Mouse (Mus musculus) ES-E14 (cell line): ENCODE results near the gene Hmga1. TPM values are rescaled to one million over a fixed set of nuclear protein-coding genes. Genes with fewer than 3 reads are reported as not detected.

Experiments
- DNase-seq: peaks from one replicate; pipeline ENCODE4 v3.0.0-alpha.2; 2013; ENCODE audit warnings: low read depth, low spot score
- H3K27ac ChIP-seq: 2 replicates; pipeline ENCODE4 v1.5.1; 2012; ENCODE audit warnings: low read depth, mild to moderate bottlenecking, low read length, moderate library complexity, mixed read lengths; ENCODE audit not compliant: poor library complexity, insufficient read depth, severe bottlenecking
- H3K36me3 ChIP-seq: 2 replicates; pipeline ENCODE4 v1.6.1; 2012; ENCODE audit warnings: mild to moderate bottlenecking, low read length, moderate library complexity, mixed read lengths; ENCODE audit not compliant: control insufficient read depth, poor library complexity, insufficient read depth, severe bottlenecking
- H3K4me1 ChIP-seq, 2 experiments: fragments of 150-350 bp in 1 of 2; sonication (generic) in 1 of 2; 2 replicates each; pipeline ENCODE4 v1.6.1; 2012; ENCODE audit warnings: low read length in 2 of 2, mild to moderate bottlenecking in 1 of 2, mixed read lengths in 1 of 2; ENCODE audit not compliant: control insufficient read depth in 2 of 2, insufficient read depth in 2 of 2, poor library complexity in 1 of 2
- H3K4me3 ChIP-seq, 2 experiments: fragments of 150-350 bp in 1 of 2; sonication (generic) in 1 of 2; 2 replicates each; pipeline ENCODE4 v1.5.1; 2012; ENCODE audit warnings: low read length in 2 of 2, low read depth in 1 of 2, mild to moderate bottlenecking in 1 of 2, mixed read lengths in 1 of 2; ENCODE audit not compliant: insufficient read depth in 1 of 2, poor library complexity in 1 of 2, severe bottlenecking in 1 of 2
- H3K9ac ChIP-seq: 2 replicates; pipeline ENCODE4 v1.6.1; 2012; ENCODE audit warnings: low read depth, mild to moderate bottlenecking, low read length, mixed read lengths; ENCODE audit not compliant: poor library complexity, insufficient read depth, severe bottlenecking
- H3K9me3 ChIP-seq: fragments of 150-350 bp; sonication (generic); 2 replicates; pipeline ENCODE4 v1.6.1; 2012; ENCODE audit warnings: low read depth, mild to moderate bottlenecking, low read length; ENCODE audit not compliant: control insufficient read depth, insufficient read depth
- CHD2 ChIP-seq: IDR thresholded peaks from 2 replicates; pipeline ENCODE4 v1.6.1; 2014; ENCODE audit warnings: mild to moderate bottlenecking, low read depth, low read length, inconsistent platforms
- HCFC1 ChIP-seq: IDR thresholded peaks from 2 replicates; pipeline ENCODE4 v1.6.1; 2012; ENCODE audit warnings: low read length, inconsistent platforms, borderline replicate concordance; ENCODE audit not compliant: insufficient read depth
- MAFK ChIP-seq: IDR thresholded peaks from 2 replicates; pipeline ENCODE4 v1.6.1; 2014; ENCODE audit warnings: mild to moderate bottlenecking, low read depth, low read length, inconsistent platforms; ENCODE audit not compliant: insufficient read depth
- ZC3H11A ChIP-seq: IDR thresholded peaks from 2 replicates; pipeline ENCODE4 v1.6.1; 2012; ENCODE audit warnings: low read depth, mild to moderate bottlenecking, inconsistent platforms, low read length, borderline replicate concordance
- ZNF384 ChIP-seq: IDR thresholded peaks from 2 replicates; pipeline ENCODE4 v1.6.1; 2012; ENCODE audit warnings: low read depth, low read length, inconsistent platforms
- in situ Hi-C, 2 experiments: fragments of 600-800 bp; cut with MboI; formaldehyde crosslinking; loops; one replicate each; pipeline ENCODE4 v1.15.1; 2025; ENCODE audit warnings: low sequenced_read_pairs in 2 of 2, inconsistent platforms in 1 of 2; ENCODE audit not compliant: unreplicated experiment in 2 of 2
- total RNA-seq: library from RNA; depleted of rRNA; stranded (reverse); fragments of 300-350 nt; gene quantifications from 2 replicates; pipeline ENCODE4 v1.2.3, GENCODE M21; 2012

Hmga1 gene
- total RNA-seq, 1 experiment, result 175 TPM

- in situ Hi-C loops, result loop anchor here (10.0 to 25.0 kb wide), 2 partner anchors 297 to 325 kb away; no protein-coding TSS in a partner anchor
- no peaks in the 10 kb centered on the region for H3K36me3 ChIP-seq
- H3K27ac ChIP-seq, result no peak overlapping the region
- H3K9ac ChIP-seq, result peak overlapping the region; percentile 55; the same call in 1 of the 2 replicates
- no peaks in the 10 kb centered on the region for H3K9me3 ChIP-seq
- H3K4me3 ChIP-seq, result peak overlapping the region; percentile 34 to 73
- H3K4me1 ChIP-seq, result peaks cover 0 to 6% of the 10 kb centered on the region in 2 experiments; a peak in 1 of 4 replicates
- DNase-seq, result no peak
- TF ChIP-seq ZNF384, result no peak
Measured at GRCm38 (mm10) chr17:27511865-27512618, 44.3 kb upstream of the Hmga1 start.

GRCm38 (mm10) chr17:27512619-27513161 is 43.6 kb upstream of the Hmga1 start:
- peaks cover 0 to 6% of the 10 kb centered on the region in 2 experiments; a peak in 1 of 4 replicates for H3K4me1 ChIP-seq
- H3K9ac ChIP-seq, result peak overlapping the region; percentile 55
- no peaks in the 10 kb centered on the region for H3K36me3 ChIP-seq
- H3K27ac ChIP-seq, result no peak overlapping the region
- peak overlapping the region; percentile 34 to 73 for H3K4me3 ChIP-seq
- no peaks in the 10 kb centered on the region for H3K9me3 ChIP-seq
- TF ChIP-seq ZC3H11A, result no peak
- TF ChIP-seq HCFC1, result no peak
- in situ Hi-C loops, result loop anchor here (10.0 to 25.0 kb wide), 2 partner anchors 298 to 325 kb away; no protein-coding TSS in a partner anchor
- DNase-seq, result no peak

GRCm38 (mm10) chr17:27513279-27513915 is 42.9 kb upstream of the Hmga1 start:
- no peak overlapping the region for H3K27ac ChIP-seq
- in situ Hi-C loops, result loop anchor here (10.0 to 25.0 kb wide), 2 partner anchors 299 to 326 kb away; no protein-coding TSS in a partner anchor
- H3K4me1 ChIP-seq, result peaks cover 0 to 6% of the 10 kb centered on the region in 2 experiments; a peak in 1 of 4 replicates

GRCm38 (mm10) chr17:27513916-27514762 is 42.2 kb upstream of the Hmga1 start:
- H3K4me3 ChIP-seq, result no peak overlapping the region
- H3K4me1 ChIP-seq, result peaks cover 1 to 9% of the 10 kb centered on the region in 2 experiments; a peak in 1 of 4 replicates
- no peak for DNase-seq
- no peaks in the 10 kb centered on the region for H3K36me3 ChIP-seq
- H3K9ac ChIP-seq, result no peak overlapping the region
- in situ Hi-C loops, result loop anchor here (10.0 to 25.0 kb wide), 2 partner anchors 299 to 327 kb away; no protein-coding TSS in a partner anchor
- TF ChIP-seq HCFC1 (no peak), MAFK (no peak), CHD2 (no peak), ZNF384 (no peak), ZC3H11A (no peak)
- no peak overlapping the region for H3K27ac ChIP-seq
- H3K9me3 ChIP-seq, result no peaks in the 10 kb centered on the region

More at GRCm38 (mm10) chr17:27513279-27513915, 42.9 kb upstream of the Hmga1 start:
- Histone ChIP-seq H3K36me3 (no peaks in the 10 kb centered on the region), H3K9ac (peak overlapping the region; percentile 55), H3K9me3 (no peaks in the 10 kb centered on the region), H3K4me3 (peak overlapping the region; percentile 13 to 73; a peak in 3 of 4 replicates)
- no peak for TF ChIP-seq CHD2
- no peak for DNase-seq
